Mouse (Mus musculus) heart, postnatal 0 days (tissue): ENCODE data around the gene Atp6v1g1.

ENCODE experiments used
- CTCF ChIP-seq: IDR thresholded peaks from 2 replicates; pipeline ENCODE4 v1.5.1; 2016; ENCODE audit warnings: antibody characterized with exemption, control low read depth, low read depth
- EP300 ChIP-seq: IDR thresholded peaks from 2 replicates; pipeline ENCODE4 v1.6.1; 2016; ENCODE audit warnings: antibody characterized with exemption, low read depth

DNA sequence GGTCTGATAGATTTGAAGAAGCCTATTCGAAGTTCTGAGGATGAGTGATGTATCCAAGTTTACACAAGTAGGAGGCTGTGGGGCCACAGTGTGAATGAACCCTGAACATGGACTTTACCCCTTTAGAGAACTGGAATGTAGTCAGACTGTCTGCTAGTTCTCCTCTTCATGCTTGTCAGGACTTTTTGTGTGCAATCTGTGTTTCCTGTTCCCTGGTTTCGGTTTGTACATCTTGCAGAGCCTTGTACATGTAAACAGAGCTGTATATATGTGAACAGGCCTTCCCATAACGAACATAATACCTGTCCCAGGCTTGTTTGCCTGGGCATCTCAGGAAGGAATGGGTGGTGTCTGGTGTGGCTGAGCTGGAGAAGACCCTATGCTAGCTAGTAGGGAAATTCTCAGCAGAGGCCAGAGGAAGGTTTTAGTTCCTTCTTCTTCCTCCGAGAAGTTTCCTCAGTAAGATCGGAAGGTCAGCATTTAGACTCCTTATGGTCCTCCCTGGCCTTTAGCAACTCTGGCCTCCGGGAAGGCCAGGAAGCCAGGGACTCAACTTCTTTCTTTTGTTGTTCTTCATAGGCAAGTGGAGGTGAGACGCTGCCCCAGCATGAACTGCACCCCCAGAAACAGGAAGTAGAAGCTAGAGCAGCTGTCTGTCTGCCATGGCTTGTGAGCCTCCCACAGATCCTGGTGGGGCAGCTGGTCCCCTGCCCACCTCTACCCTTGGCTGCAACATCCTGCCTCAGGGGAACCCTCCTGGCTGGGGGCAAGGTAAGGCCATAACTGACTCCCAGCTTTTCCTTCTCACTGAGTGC lies 17.5 kb downstream of the Atp6v1g1 start:
- TF ChIP-seq CTCF (no peak), EP300 (no peak)
